Mouse (Mus musculus): ENCODE measurements at regions not wholly inside any gene's neighbourhood (a gene's known extent, or its start where the extent isn't known, plus 50 kb on each side); places are given as distances from the start of the nearest gene placed in this dataset.

DNA sequence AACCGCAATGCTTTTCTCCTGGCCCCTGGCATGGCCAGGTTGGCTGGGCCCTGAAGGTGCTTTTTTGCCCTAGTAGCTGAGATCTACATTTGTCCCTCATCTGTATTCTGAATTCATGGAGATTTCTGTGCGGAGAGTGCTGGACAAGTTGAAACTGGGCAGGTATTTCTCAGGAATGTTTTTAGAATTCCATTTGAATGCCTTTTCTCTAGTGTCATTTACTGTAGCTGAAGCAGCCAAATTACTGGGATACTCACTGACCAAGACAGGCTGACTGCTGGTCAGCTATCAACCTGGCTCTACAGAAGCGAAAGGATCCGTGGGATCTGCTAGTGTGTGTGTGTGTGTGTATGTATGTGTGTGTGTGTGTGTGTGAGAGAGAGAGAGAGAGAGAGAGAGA lies 83.7 kb upstream of the Sec61g start:
- TF ChIP-seq POLR2A (IDR thresholded peaks at IDR 0.05; ENCODE audit: insufficient read length, low read depth) = no peak
- no peak for TF ChIP-seq MYOD1 (IDR thresholded peaks at IDR 0.05; ENCODE audit: control insufficient read depth in 1 of 3, insufficient read length in 2 of 3, low read depth in 2 of 3)
- no peak for TF ChIP-seq CEBPB (IDR thresholded peaks at IDR 0.05; ENCODE audit: insufficient read depth, poor library complexity, severe bottlenecking)
- no peak for TF ChIP-seq TCF12 (IDR thresholded peaks at IDR 0.05; ENCODE audit: insufficient read depth, poor library complexity, severe bottlenecking)
- TF ChIP-seq USF1 (IDR thresholded peaks at IDR 0.05; ENCODE audit: low read depth) = no peak
- TF ChIP-seq MAX (IDR thresholded peaks at IDR 0.05; ENCODE audit: low read depth) = no peak
- no peak for TF ChIP-seq TCF3 (IDR thresholded peaks at IDR 0.05; ENCODE audit: insufficient read length, low read depth)
- no peak for TF ChIP-seq SRF (IDR thresholded peaks at IDR 0.05; ENCODE audit: control insufficient read depth, insufficient read length, low read depth)

Data from myocyte (in vitro differentiated cells).